Mouse (Mus musculus) ES-Bruce4 (cell line): ENCODE measurements around the gene Grb2.

Experiments used
- CTCF ChIP-seq: IDR thresholded peaks from one replicate; pipeline ENCODE4 v1.8.1; 2011; ENCODE audit warnings: low read depth, low read length
- EP300 ChIP-seq: IDR thresholded peaks from 2 replicates; pipeline ENCODE4 v1.6.1; 2011; ENCODE audit warnings: low read depth, low read length; ENCODE audit not compliant: insufficient read depth

DNA sequence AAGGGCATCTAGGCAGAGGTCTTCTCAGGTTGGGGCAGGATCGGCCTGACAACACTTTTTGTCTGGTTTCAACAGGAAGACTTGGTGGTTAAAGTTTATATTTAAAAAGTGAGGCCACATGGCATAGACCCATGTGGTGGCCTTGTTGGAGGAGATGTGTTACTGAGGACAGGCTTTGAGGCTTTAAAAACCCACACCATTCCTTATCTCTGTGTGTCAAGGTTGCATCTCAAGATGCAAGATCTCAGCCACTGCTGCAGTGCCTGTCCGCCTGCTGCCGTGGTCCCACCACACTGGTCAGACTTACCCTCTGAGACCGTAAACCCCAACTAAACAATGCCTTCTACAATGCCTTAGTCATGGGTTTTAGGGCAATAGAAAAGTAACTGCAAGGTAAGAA is 110.1 kb downstream of the Grb2 start:
- TF ChIP-seq EP300: no peak
- no peak for TF ChIP-seq CTCF
